Mouse (Mus musculus) retina, postnatal 1 day (tissue): ENCODE data around the gene Kcnk7.
A peak's percentile ranks its signal among the peaks of the same experiment; 100 is the strongest.

Experiments
- DNase-seq: peaks from one replicate; pipeline ENCODE4 v3.0.0-alpha.2; 2012

The Kcnk7 gene

GRCm38 (mm10) chr19:5725767-5726515 lies 21.8 kb downstream of the Kcnk7 start, which contains the start of gene Ehbp1l1:
Ehbp1l1 (minus strand) TSS chr19:5726317.
- DNase-seq, result peak; percentile 51

GRCm38 (mm10) chr19:5726961-5727578 lies 22.9 kb downstream of the Kcnk7 start:
- DNase-seq, result no peak

- peak; percentile 85 for DNase-seq
Measured at GRCm38 (mm10) chr19:5727701-5728100, 23.5 kb downstream of the Kcnk7 start.

- DNase-seq, result no peak
Measured at GRCm38 (mm10) chr19:5728631-5729443, 24.7 kb downstream of the Kcnk7 start.

- DNase-seq, result peak; percentile 92
Measured at GRCm38 (mm10) chr19:5729444-5729815, 25.3 kb downstream of the Kcnk7 start, which contains the start of gene Fam89b. Fam89b (minus strand) TSS chr19:5729653.

- DNase-seq, result no peak
Measured at GRCm38 (mm10) chr19:5730314-5731186, 26.4 kb downstream of the Kcnk7 start.

GRCm38 (mm10) chr19:5731264-5731978 lies 27.3 kb downstream of the Kcnk7 start:
- DNase-seq, result peak; percentile 97

GRCm38 (mm10) chr19:5734325-5734724 lies 30.2 kb downstream of the Kcnk7 start:
- no peak for DNase-seq

- DNase-seq, result no peak
Measured at GRCm38 (mm10) chr19:5739446-5739845, 35.3 kb downstream of the Kcnk7 start.

- DNase-seq, result peak; percentile 47
Measured at GRCm38 (mm10) chr19:5740320-5741317, 36.5 kb downstream of the Kcnk7 start, which contains the start of gene Ltbp3. Ltbp3 (plus strand) TSS chr19:5740904.

- DNase-seq, result peak; percentile 81
Measured at GRCm38 (mm10) chr19:5741641-5742240, 37.6 kb downstream of the Kcnk7 start.

GRCm38 (mm10) chr19:5742241-5742641 lies 38.1 kb downstream of the Kcnk7 start:
- no peak for DNase-seq

GRCm38 (mm10) chr19:5743576-5743975 lies 39.4 kb downstream of the Kcnk7 start:
- DNase-seq, result no peak

- peak; percentile 52 for DNase-seq
Measured at GRCm38 (mm10) chr19:5745756-5746710, 41.9 kb downstream of the Kcnk7 start.

GRCm38 (mm10) chr19:5746907-5747363 lies 42.8 kb downstream of the Kcnk7 start:
- no peak for DNase-seq

- no peak for DNase-seq
Measured at GRCm38 (mm10) chr19:5749476-5749875, 45.3 kb downstream of the Kcnk7 start.

- no peak for DNase-seq
Measured at GRCm38 (mm10) chr19:5750951-5751350, 46.8 kb downstream of the Kcnk7 start.

GRCm38 (mm10) chr19:5751742-5752141 lies 47.6 kb downstream of the Kcnk7 start:
- peak; percentile 54 for DNase-seq
